Mouse (Mus musculus): ENCODE measurements around the gene AB124611. TPM values are rescaled to one million over a fixed set of nuclear protein-coding genes. Genes with fewer than 3 reads are reported as not detected.
"Not testable (repeated sequence)": the region's sequence is repeated elsewhere in the genome, so short reads cannot be mapped to it uniquely, and the experiment has no call there.

Gene AB124611
- polyA plus RNA-seq, 1 experiment, result 110 TPM

GRCm38 (mm10) chr9:21509772-21510688 lies 15.9 kb upstream of the AB124611 start, which contains the start of gene Tmed1:
Tmed1 (minus strand) TSS chr9:21510252.
- WGBS, result under 1% methylated on average over 44 of the region's 44 CpGs
- TF ChIP-seq CTCF (IDR thresholded peaks at IDR 0.05; ENCODE audit: control insufficient read depth, insufficient read depth, low read length) (no peak), POLR2A (IDR thresholded peaks at IDR 0.05; ENCODE audit: borderline replicate concordance, control insufficient read depth, low read depth, low read length) (peak; percentile 72; the same call in 1 of the 2 replicates)
- Histone ChIP-seq H3K4me1 (ENCODE audit: control insufficient read depth, insufficient read depth, low read length) (peaks cover 4% of the 10 kb centered on the region), H3K27ac (ENCODE audit: control insufficient read depth, insufficient read depth, low read depth, low read length, poor library complexity) (peak within 1 kb of the TSS; percentile 90), H3K4me3 (replicated peaks; ENCODE audit: control insufficient read depth, low read depth, low read length) (peak within 1 kb of the TSS; percentile 95)

- 6% methylated on average over 7 of the region's 7 CpGs for WGBS
- Histone ChIP-seq H3K4me1 (ENCODE audit: control insufficient read depth, insufficient read depth, low read length) (peaks cover 4% of the 10 kb centered on the region), H3K4me3 (replicated peaks; ENCODE audit: control insufficient read depth, low read depth, low read length) (peak overlapping the region; percentile 95), H3K27ac (ENCODE audit: control insufficient read depth, insufficient read depth, low read depth, low read length, poor library complexity) (peak overlapping the region; percentile 7; the same call in 1 of the 2 replicates)
- no peak for TF ChIP-seq CTCF (IDR thresholded peaks at IDR 0.05; ENCODE audit: control insufficient read depth, insufficient read depth, low read length)
- no peak for TF ChIP-seq POLR2A (IDR thresholded peaks at IDR 0.05; ENCODE audit: borderline replicate concordance, control insufficient read depth, low read depth, low read length)
Measured at GRCm38 (mm10) chr9:21510689-21511015, 15.3 kb upstream of the AB124611 start.

GRCm38 (mm10) chr9:21511052-21511451 lies 14.9 kb upstream of the AB124611 start:
- Histone ChIP-seq H3K27ac (ENCODE audit: control insufficient read depth, insufficient read depth, low read depth, low read length, poor library complexity) (no peak overlapping the region), H3K4me1 (ENCODE audit: control insufficient read depth, insufficient read depth, low read length) (peaks cover 4% of the 10 kb centered on the region), H3K4me3 (replicated peaks; ENCODE audit: control insufficient read depth, low read depth, low read length) (no peak overlapping the region)
- TF ChIP-seq POLR2A (IDR thresholded peaks at IDR 0.05; ENCODE audit: borderline replicate concordance, control insufficient read depth, low read depth, low read length) (no peak), CTCF (IDR thresholded peaks at IDR 0.05; ENCODE audit: control insufficient read depth, insufficient read depth, low read length) (no peak)
- WGBS, result 74% methylated on average over 9 of the region's 9 CpGs

- 96% methylated on average over 4 of the region's 4 CpGs for WGBS
- TF ChIP-seq CTCF (IDR thresholded peaks at IDR 0.05; ENCODE audit: control insufficient read depth, insufficient read depth, low read length) (no peak), POLR2A (IDR thresholded peaks at IDR 0.05; ENCODE audit: borderline replicate concordance, control insufficient read depth, low read depth, low read length) (no peak)
- Histone ChIP-seq H3K4me1 (ENCODE audit: control insufficient read depth, insufficient read depth, low read length) (peaks cover 4% of the 10 kb centered on the region), H3K4me3 (replicated peaks; ENCODE audit: control insufficient read depth, low read depth, low read length) (no peak overlapping the region), H3K27ac (ENCODE audit: control insufficient read depth, insufficient read depth, low read depth, low read length, poor library complexity) (no peak overlapping the region)
Measured at GRCm38 (mm10) chr9:21513466-21513865, 12.5 kb upstream of the AB124611 start.

GRCm38 (mm10) chr9:21517947-21518495 lies 8.0 kb upstream of the AB124611 start:
- 78% methylated on average over 6 of the region's 6 CpGs for WGBS
- H3K4me3 ChIP-seq (replicated peaks; ENCODE audit: control insufficient read depth, low read depth, low read length), result no peak overlapping the region
- TF ChIP-seq POLR2A (IDR thresholded peaks at IDR 0.05; ENCODE audit: borderline replicate concordance, control insufficient read depth, low read depth, low read length) (no peak), CTCF (IDR thresholded peaks at IDR 0.05; ENCODE audit: control insufficient read depth, insufficient read depth, low read length) (no peak)
- no peak overlapping the region for H3K27ac ChIP-seq (ENCODE audit: control insufficient read depth, insufficient read depth, low read depth, low read length, poor library complexity)
- no peaks in the 10 kb centered on the region; the same call in 1 of the 2 replicates for H3K4me1 ChIP-seq (ENCODE audit: control insufficient read depth, insufficient read depth, low read length)

- 87% methylated on average over 6 of the region's 6 CpGs for WGBS
- not testable (repeated sequence) for H3K4me1 ChIP-seq (ENCODE audit: control insufficient read depth, insufficient read depth, low read length); H3K4me3 ChIP-seq (replicated peaks; ENCODE audit: control insufficient read depth, low read depth, low read length); H3K27ac ChIP-seq (ENCODE audit: control insufficient read depth, insufficient read depth, low read depth, low read length, poor library complexity)
Measured at GRCm38 (mm10) chr9:21518690-21519089, 7.3 kb upstream of the AB124611 start.

- H3K4me1 ChIP-seq (ENCODE audit: control insufficient read depth, insufficient read depth, low read length), result peaks cover 1% of the 10 kb centered on the region; the same call in 1 of the 2 replicates
- 19% methylated on average over 7 of the region's 7 CpGs for WGBS
- H3K4me3 ChIP-seq (replicated peaks; ENCODE audit: control insufficient read depth, low read depth, low read length), result peak overlapping the region; percentile 36
- peak overlapping the region; percentile 73 for H3K27ac ChIP-seq (ENCODE audit: control insufficient read depth, insufficient read depth, low read depth, low read length, poor library complexity)
- no peak for TF ChIP-seq POLR2A (IDR thresholded peaks at IDR 0.05; ENCODE audit: borderline replicate concordance, control insufficient read depth, low read depth, low read length)
- no peak for TF ChIP-seq CTCF (IDR thresholded peaks at IDR 0.05; ENCODE audit: control insufficient read depth, insufficient read depth, low read length)
Measured at GRCm38 (mm10) chr9:21525142-21525936, 637 bp upstream of the AB124611 start.

- Histone ChIP-seq H3K4me1 (ENCODE audit: control insufficient read depth, insufficient read depth, low read length) (peaks cover 1% of the 10 kb centered on the region; the same call in 1 of the 2 replicates), H3K4me3 (replicated peaks; ENCODE audit: control insufficient read depth, low read depth, low read length) (peak overlapping the region; percentile 85), H3K27ac (ENCODE audit: control insufficient read depth, insufficient read depth, low read depth, low read length, poor library complexity) (peak overlapping the region; percentile 81)
- no peak for TF ChIP-seq POLR2A (IDR thresholded peaks at IDR 0.05; ENCODE audit: borderline replicate concordance, control insufficient read depth, low read depth, low read length)
- no peak for TF ChIP-seq CTCF (IDR thresholded peaks at IDR 0.05; ENCODE audit: control insufficient read depth, insufficient read depth, low read length)
- WGBS, result 41% methylated on average over 3 of the region's 3 CpGs
Measured at GRCm38 (mm10) chr9:21526634-21526944, 613 bp downstream of the AB124611 start.
